Mouse (Mus musculus): ENCODE data around the gene Tnfrsf13c.

The Tnfrsf13c gene

GRCm38 (mm10) chr15:82177743-82178290 is 46.4 kb downstream of the Tnfrsf13c start:
- no peak for DNase-seq

GRCm38 (mm10) chr15:82175091-82175490 is 49.1 kb downstream of the Tnfrsf13c start:
- DNase-seq, result no peak

- no peak for DNase-seq
These were observed 51.5 kb downstream of the Tnfrsf13c start for GRCm38 (mm10) chr15:82172648-82173047.

Measured in embryo, embryonic 11 days (tissue).